Mouse (Mus musculus): ENCODE data around the gene Tst. TPM values are rescaled to one million over a fixed set of nuclear protein-coding genes. Genes with fewer than 3 reads are reported as not detected.

Tst gene
- polyA plus RNA-seq, 1 experiment from 2014 or later, result 10.4 TPM

GRCm38 (mm10) chr15:78403301-78403741, 2.4 kb downstream of the Tst start:
- Histone ChIP-seq H3K4me1 (peaks cover 59% of the 10 kb centered on the region), H3K36me3 (replicated peaks) (no peaks in the 10 kb centered on the region), H3K27ac (replicated peaks) (0 out of 2 replicates have a peak overlapping the region, but pooled peaks have one; percentile 10), H3K27me3 (replicated peaks; ENCODE audit: low read depth, poor library complexity, severe bottlenecking) (peaks cover 18% of the 10 kb centered on the region), H3K4me3 (no peak overlapping the region), H3K9me3 (no peaks in the 10 kb centered on the region)
- WGBS, result 52% methylated on average over 3 of the region's 3 CpGs
- no peak for DNase-seq (ENCODE audit: low spot score)

DNA sequence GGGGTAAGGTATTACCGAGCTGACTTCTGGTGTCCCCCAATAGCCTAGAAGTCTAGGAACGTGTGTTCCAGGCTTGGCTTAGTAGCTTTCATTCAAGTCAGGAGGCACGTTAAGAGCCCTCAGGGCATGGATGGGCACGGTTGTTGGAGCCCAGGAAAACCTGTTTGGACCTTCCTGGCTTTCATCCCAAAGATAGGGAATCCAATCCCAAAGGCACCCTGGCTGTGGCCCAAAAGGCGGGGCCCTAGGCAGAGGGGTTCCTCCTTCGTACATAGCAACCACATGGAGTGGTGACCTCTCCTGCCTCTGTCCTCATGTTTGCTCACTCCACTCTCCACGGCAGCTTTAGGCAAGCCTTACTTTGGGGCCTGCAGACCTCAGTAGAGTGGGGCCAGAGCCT, 3.3 kb downstream of the Tst start:
- WGBS, result 78% methylated on average over 7 of the region's 7 CpGs
- H3K36me3 ChIP-seq (replicated peaks), result no peaks in the 10 kb centered on the region
- peaks cover 50% of the 10 kb centered on the region for H3K4me1 ChIP-seq

GRCm38 (mm10) chr15:78401921-78402320, 3.8 kb downstream of the Tst start:
- Histone ChIP-seq H3K27me3 (replicated peaks; ENCODE audit: low read depth, poor library complexity, severe bottlenecking) (peaks cover 9% of the 10 kb centered on the region; the same call in 1 of the 2 replicates), H3K36me3 (replicated peaks) (no peaks in the 10 kb centered on the region), H3K4me1 (peaks cover 45% of the 10 kb centered on the region), H3K4me3 (no peak overlapping the region), H3K27ac (replicated peaks) (0 out of 2 replicates have a peak overlapping the region, but pooled peaks have one; percentile 26), H3K9me3 (no peaks in the 10 kb centered on the region)
- 82% methylated on average over 4 of the region's 4 CpGs for WGBS
- no peak for DNase-seq (ENCODE audit: low spot score)

More for the DNA sequence above, 3.3 kb downstream of the Tst start:
- Histone ChIP-seq H3K4me3 (no peak overlapping the region), H3K9me3 (no peaks in the 10 kb centered on the region), H3K27me3 (replicated peaks; ENCODE audit: low read depth, poor library complexity, severe bottlenecking) (peaks cover 9% of the 10 kb centered on the region; the same call in 1 of the 2 replicates), H3K27ac (replicated peaks) (no peak overlapping the region)
- no peak for DNase-seq (ENCODE audit: low spot score)

GRCm38 (mm10) chr15:78401345-78401744, 4.4 kb downstream of the Tst start:
- 78% methylated on average over 6 of the region's 6 CpGs for WGBS
- Histone ChIP-seq H3K36me3 (replicated peaks) (no peaks in the 10 kb centered on the region), H3K4me1 (peaks cover 40% of the 10 kb centered on the region), H3K4me3 (no peak overlapping the region), H3K27ac (replicated peaks) (no peak overlapping the region), H3K27me3 (replicated peaks; ENCODE audit: low read depth, poor library complexity, severe bottlenecking) (peaks cover 9% of the 10 kb centered on the region; the same call in 1 of the 2 replicates), H3K9me3 (no peaks in the 10 kb centered on the region)
- no peak for DNase-seq (ENCODE audit: low spot score)

DNA sequence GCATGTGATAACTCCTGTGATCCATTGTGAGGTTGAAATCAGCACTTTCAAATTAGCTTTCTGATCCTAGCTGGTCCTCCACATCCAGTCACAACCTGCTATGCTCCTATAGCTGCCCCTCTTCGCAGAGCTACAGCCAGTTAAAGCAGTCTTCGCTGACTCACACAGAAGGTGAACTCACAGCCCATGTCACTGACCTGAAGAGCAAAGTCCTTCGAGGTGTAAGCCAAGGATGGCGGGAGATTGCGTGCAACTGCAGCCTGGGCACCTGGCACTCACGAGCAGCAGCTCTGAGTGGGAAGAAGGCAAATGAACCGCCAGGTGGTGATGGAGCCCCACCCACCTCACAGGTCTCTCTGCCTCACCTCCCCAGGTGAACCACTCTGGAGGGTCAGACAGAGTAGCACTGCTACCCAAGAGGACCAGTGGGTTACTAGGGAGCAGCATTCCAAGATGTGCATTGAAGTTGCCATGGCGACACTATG, 10.2 kb downstream of the Tst start, which contains the start of gene Tex33:
Gene Tex33, minus strand, starts transcription at position 435 of the 485 bp plus-strand sequence.
- Histone ChIP-seq H3K36me3 (replicated peaks) (no peaks in the 10 kb centered on the region), H3K4me1 (no peaks in the 10 kb centered on the region), H3K27ac (replicated peaks) (no peak within 1 kb of the TSS), H3K27me3 (replicated peaks; ENCODE audit: low read depth, poor library complexity, severe bottlenecking) (no peaks in the 10 kb centered on the region), H3K4me3 (no peak within 1 kb of the TSS), H3K9me3 (no peaks in the 10 kb centered on the region)
- DNase-seq (ENCODE audit: low spot score), result no peak
- WGBS, result 80% methylated on average over 8 of the region's 8 CpGs

DNA sequence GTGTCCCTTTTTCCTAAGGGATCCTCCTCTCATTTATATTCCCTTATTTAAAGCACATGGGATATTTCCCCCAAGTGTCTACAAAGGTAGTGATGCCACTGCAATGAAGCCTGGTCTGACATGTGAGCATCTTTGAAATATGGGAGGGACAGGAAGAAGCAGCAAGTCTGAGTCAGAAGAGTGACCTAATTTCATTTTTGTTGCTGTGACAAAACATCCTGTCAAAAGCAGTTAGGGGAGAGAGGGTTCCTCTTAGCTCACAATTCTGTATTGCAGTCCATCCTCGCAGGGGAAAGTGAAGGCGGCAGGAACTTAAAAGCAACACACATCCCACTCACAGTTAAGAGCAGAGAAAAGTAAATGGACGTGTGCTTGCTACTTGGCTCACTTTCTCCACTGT, 14.9 kb downstream of the Tst start:
- Histone ChIP-seq H3K27ac (replicated peaks) (no peak overlapping the region), H3K9me3 (no peaks in the 10 kb centered on the region), H3K4me3 (no peak overlapping the region), H3K36me3 (replicated peaks) (no peaks in the 10 kb centered on the region), H3K4me1 (no peaks in the 10 kb centered on the region), H3K27me3 (replicated peaks; ENCODE audit: low read depth, poor library complexity, severe bottlenecking) (no peaks in the 10 kb centered on the region)
- WGBS, result 86% methylated on average over 3 of the region's 3 CpGs
- no peak for DNase-seq (ENCODE audit: low spot score)

GRCm38 (mm10) chr15:78385564-78385963, 20.1 kb downstream of the Tst start:
- WGBS, result 86% methylated on average over 1 of the region's 1 CpGs
- Histone ChIP-seq H3K9me3 (no peaks in the 10 kb centered on the region), H3K36me3 (replicated peaks) (no peaks in the 10 kb centered on the region), H3K27me3 (replicated peaks; ENCODE audit: low read depth, poor library complexity, severe bottlenecking) (no peaks in the 10 kb centered on the region), H3K4me3 (no peak overlapping the region), H3K27ac (replicated peaks) (no peak overlapping the region), H3K4me1 (no peaks in the 10 kb centered on the region; the same call in 1 of the 2 replicates)
- DNase-seq (ENCODE audit: low spot score), result no peak

DNA sequence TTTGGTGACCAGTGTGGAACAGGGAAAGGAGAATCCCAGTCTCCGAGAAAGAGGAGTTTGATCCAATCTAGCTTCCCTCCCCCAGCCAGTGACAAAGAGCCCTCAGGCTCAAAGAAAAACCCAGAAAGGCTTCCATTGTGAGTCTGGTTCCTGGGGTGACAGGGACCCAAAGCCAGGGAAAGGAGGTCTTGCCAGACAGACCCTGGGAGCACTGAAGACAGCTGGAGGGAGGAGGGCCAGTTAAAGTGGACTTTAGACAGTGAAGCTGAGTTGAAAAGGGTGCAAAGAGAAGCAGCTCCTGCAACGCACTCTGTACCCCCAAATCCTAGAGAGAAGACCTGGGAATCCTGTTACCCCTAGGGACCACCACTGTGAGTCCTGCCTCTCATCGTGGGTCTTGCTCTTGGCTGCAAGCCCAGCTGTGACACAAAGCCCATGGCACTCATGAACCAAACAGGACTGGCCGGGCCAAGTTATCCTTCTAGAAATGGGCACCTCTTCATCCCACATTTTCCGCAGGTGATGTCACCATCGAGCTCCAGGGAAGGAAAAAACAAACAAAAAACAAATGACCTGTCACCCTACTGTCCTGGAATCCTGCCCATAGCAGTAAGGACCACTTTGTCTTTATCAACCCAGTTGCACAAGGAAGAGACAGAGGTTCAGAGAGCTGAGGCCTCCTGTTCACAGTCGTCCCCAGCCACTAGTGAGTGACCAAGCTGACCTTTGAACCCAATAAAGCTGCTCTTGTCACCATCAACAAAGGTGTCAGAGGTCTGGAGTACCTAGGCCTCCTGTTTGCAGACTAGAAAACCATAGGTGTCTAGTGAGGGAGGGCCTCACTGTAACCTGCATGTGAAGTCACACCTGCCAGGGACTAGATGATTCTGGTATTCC, 21.2 kb downstream of the Tst start:
- Histone ChIP-seq H3K27ac (replicated peaks) (no peak overlapping the region), H3K36me3 (replicated peaks) (no peaks in the 10 kb centered on the region)
- WGBS, result 73% methylated on average over 7 of the region's 7 CpGs

DNA sequence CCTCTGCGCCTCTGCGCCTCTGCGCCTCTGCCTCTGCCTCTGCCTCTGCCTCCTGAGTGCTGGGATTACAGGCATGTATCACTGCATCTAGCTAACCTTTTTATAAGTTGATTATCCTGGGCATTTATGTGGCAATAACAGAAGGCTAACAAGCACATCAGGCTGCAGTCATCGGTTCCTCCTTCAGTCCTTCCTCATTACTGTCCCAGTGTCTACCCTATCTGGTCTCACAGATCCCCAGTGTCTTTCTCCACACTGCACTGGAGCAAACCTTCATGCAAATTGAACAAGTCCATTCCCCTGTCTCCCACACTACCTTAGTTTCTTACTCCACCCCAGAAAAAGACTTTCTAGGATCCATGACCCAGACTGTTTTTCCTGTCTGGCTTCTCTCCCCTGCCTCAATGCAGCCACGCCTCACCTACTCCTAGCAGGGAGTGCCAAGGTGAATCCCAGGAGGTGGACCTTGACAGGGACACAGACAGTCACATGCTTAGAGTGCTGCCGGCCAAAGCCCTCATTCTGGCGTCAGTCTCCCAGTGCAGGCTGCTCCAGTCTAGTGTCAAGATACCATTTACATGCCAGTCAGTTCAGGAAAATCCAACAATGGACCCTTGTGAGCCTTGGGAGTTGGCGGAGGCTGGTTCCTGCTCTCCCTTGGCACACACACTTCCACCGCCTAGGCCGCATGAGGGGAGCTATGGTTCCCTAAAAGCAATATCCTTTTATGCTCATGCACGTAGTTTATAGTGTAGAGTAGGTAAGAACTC, 22.1 kb downstream of the Tst start:
- Histone ChIP-seq H3K27me3 (replicated peaks; ENCODE audit: low read depth, poor library complexity, severe bottlenecking) (no peaks in the 10 kb centered on the region), H3K36me3 (replicated peaks) (no peaks in the 10 kb centered on the region), H3K27ac (replicated peaks) (no peak overlapping the region), H3K4me3 (no peak overlapping the region), H3K9me3 (no peaks in the 10 kb centered on the region), H3K4me1 (no peaks in the 10 kb centered on the region; the same call in 1 of the 2 replicates)
- 73% methylated on average over 11 of the region's 11 CpGs for WGBS
- DNase-seq (ENCODE audit: low spot score), result no peak

More for the DNA sequence above, 21.2 kb downstream of the Tst start:
- Histone ChIP-seq H3K9me3 (no peaks in the 10 kb centered on the region), H3K4me3 (no peak overlapping the region), H3K27me3 (replicated peaks; ENCODE audit: low read depth, poor library complexity, severe bottlenecking) (no peaks in the 10 kb centered on the region), H3K4me1 (no peaks in the 10 kb centered on the region; the same call in 1 of the 2 replicates)
- no peak for DNase-seq (ENCODE audit: low spot score)

- Histone ChIP-seq H3K27me3 (replicated peaks; ENCODE audit: low read depth, poor library complexity, severe bottlenecking) (no peaks in the 10 kb centered on the region), H3K4me3 (no peak overlapping the region), H3K36me3 (replicated peaks) (no peaks in the 10 kb centered on the region), H3K4me1 (no peaks in the 10 kb centered on the region; the same call in 1 of the 2 replicates), H3K27ac (replicated peaks) (no peak overlapping the region), H3K9me3 (no peaks in the 10 kb centered on the region)
- 83% methylated on average over 4 of the region's 4 CpGs for WGBS
- no peak for DNase-seq (ENCODE audit: low spot score)
Measured at GRCm38 (mm10) chr15:78382115-78382514, 23.6 kb downstream of the Tst start.

DNA sequence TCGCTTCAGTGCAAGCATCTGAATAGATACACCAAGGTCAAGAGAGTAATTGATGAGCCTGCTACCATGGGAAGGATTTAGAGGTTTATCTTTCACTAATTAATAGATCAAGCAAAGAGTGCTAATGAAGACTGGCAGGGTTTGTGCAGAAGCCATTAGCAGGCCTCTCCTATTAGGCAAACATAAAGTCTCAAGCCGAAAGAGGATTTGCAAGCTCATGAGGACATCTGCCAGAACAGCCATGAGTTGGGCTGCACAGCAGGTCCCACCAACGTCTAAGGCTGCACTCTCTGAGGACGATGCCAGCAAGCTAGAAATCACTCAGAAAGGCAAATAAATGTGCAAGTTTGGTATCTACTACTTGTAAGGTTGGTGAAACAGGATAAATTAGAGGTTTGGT, 25.0 kb downstream of the Tst start:
- Histone ChIP-seq H3K4me1 (no peaks in the 10 kb centered on the region; the same call in 1 of the 2 replicates), H3K36me3 (replicated peaks) (no peaks in the 10 kb centered on the region), H3K4me3 (no peak overlapping the region), H3K9me3 (no peaks in the 10 kb centered on the region), H3K27me3 (replicated peaks; ENCODE audit: low read depth, poor library complexity, severe bottlenecking) (no peaks in the 10 kb centered on the region), H3K27ac (replicated peaks) (no peak overlapping the region)
- WGBS, result 68% methylated on average over 4 of the region's 4 CpGs
- DNase-seq (ENCODE audit: low spot score), result no peak

GRCm38 (mm10) chr15:78380208-78380607, 25.5 kb downstream of the Tst start:
- no peaks in the 10 kb centered on the region for H3K9me3 ChIP-seq
- no peak overlapping the region for H3K4me3 ChIP-seq
- no peak for DNase-seq (ENCODE audit: low spot score)
- no peaks in the 10 kb centered on the region for H3K27me3 ChIP-seq (replicated peaks; ENCODE audit: low read depth, poor library complexity, severe bottlenecking)
- no peaks in the 10 kb centered on the region; the same call in 1 of the 2 replicates for H3K4me1 ChIP-seq
- WGBS, result 81% methylated on average over 2 of the region's 2 CpGs
- no peaks in the 10 kb centered on the region for H3K36me3 ChIP-seq (replicated peaks)
- H3K27ac ChIP-seq (replicated peaks), result no peak overlapping the region

Measured in embryonic facial prominence, embryonic 10.5 days (tissue).